Mouse (Mus musculus) C2C12 (cell line): ENCODE measurements around the gene Tgfb2.

Experiments
- CTCF ChIP-seq: IDR thresholded peaks from one replicate; pipeline ENCODE4 v1.5.1; 2011; ENCODE audit not compliant: control insufficient read depth, insufficient read depth, insufficient read length
- FOSL1 ChIP-seq: IDR thresholded peaks from one replicate; pipeline ENCODE4 v1.8.0; 2011; ENCODE audit warnings: mild to moderate bottlenecking, low read length; ENCODE audit not compliant: poor library complexity, insufficient read depth, severe bottlenecking
- MAX ChIP-seq: IDR thresholded peaks from one replicate; pipeline ENCODE4 v1.6.1; 2011; ENCODE audit warnings: mild to moderate bottlenecking, control low read depth
- USF1 ChIP-seq: IDR thresholded peaks from one replicate; pipeline ENCODE4 v1.6.1; 2011; ENCODE audit warnings: low read depth, mild to moderate bottlenecking, control low read depth, moderate library complexity

- TF ChIP-seq CTCF (no peak), USF1 (no peak), FOSL1 (no peak), MAX (no peak)
Observed at GRCm38 (mm10) chr1:186655096-186655495, 50.7 kb downstream of the Tgfb2 start.
